In genomic region chr7:66820034-66820433, GRCm38 (mm10) we compare ENCODE assay signal across 10 mouse cellular contexts. TPM values are rescaled to one million over a fixed set of nuclear protein-coding genes. Genes with fewer than 3 reads are reported as not detected.
DNase-seq lines count a peak whose midpoint lies in the region; ATAC-seq lines count a peak whose summit lies in the region.
"Had no signal": no experiment of that assay in that cellular context is flagged by ENCODE, and none has a peak within 500 bp of the region (broad histone marks: within the 10 kb centered on the region; RNA-seq: fewer than 3 reads in every experiment).

No protein-coding gene starts in this region.

- H3K9me3 ChIP-seq in hindbrain, embryonic 10.5 days = no peaks in the 10 kb centered on the region
- no peaks in the 10 kb centered on the region for H3K9me3 ChIP-seq in hindbrain, embryonic 12.5 days (replicated peaks)
- no peaks in the 10 kb centered on the region for H3K9me3 ChIP-seq in neural tube, embryonic 11.5 days (ENCODE audit: control insufficient read depth, low read length)
- H3K9me3 ChIP-seq: lung, embryonic 15.5 days had no signal

- H3K27me3 ChIP-seq in hindbrain, embryonic 10.5 days (ENCODE audit: insufficient read depth, poor library complexity, severe bottlenecking) = no peaks in the 10 kb centered on the region
- H3K27me3 ChIP-seq in hindbrain, embryonic 12.5 days = no peaks in the 10 kb centered on the region
- no peaks in the 10 kb centered on the region for H3K27me3 ChIP-seq in neural tube, embryonic 11.5 days (ENCODE audit: control insufficient read depth, insufficient read depth, low read length)
- H3K27me3 ChIP-seq: lung, embryonic 15.5 days had no signal

- H3K4me3 ChIP-seq in hindbrain, embryonic 10.5 days = no peak overlapping the region
- no peak overlapping the region for H3K4me3 ChIP-seq in hindbrain, embryonic 12.5 days
- no peak overlapping the region for H3K4me3 ChIP-seq in neural tube, embryonic 11.5 days (ENCODE audit: low read depth, low read length)
- H3K4me3 ChIP-seq: erythroblast, embryonic 14.5 days; lung, embryonic 15.5 days had no signal

- H3K27ac ChIP-seq in hindbrain, embryonic 10.5 days = no peak overlapping the region
- no peak overlapping the region for H3K27ac ChIP-seq in hindbrain, embryonic 12.5 days
- H3K27ac ChIP-seq in neural tube, embryonic 11.5 days (ENCODE audit: low read depth, low read length) = no peak overlapping the region
- H3K27ac ChIP-seq: lung, embryonic 15.5 days had no signal

- no peaks in the 10 kb centered on the region for H3K36me3 ChIP-seq in hindbrain, embryonic 10.5 days
- H3K36me3 ChIP-seq in hindbrain, embryonic 12.5 days = no peaks in the 10 kb centered on the region
- H3K36me3 ChIP-seq in neural tube, embryonic 11.5 days (ENCODE audit: control insufficient read depth, insufficient read depth, low read length) = no peaks in the 10 kb centered on the region
- H3K36me3 ChIP-seq: lung, embryonic 15.5 days had no signal

- WGBS in hindbrain, embryonic 10.5 days = 26% methylated on average over 6 of the region's 6 CpGs
- WGBS in hindbrain, embryonic 12.5 days = 24% methylated on average over 6 of the region's 6 CpGs
- WGBS in neural tube, embryonic 11.5 days = 31% methylated on average over 6 of the region's 6 CpGs

- no peak for ATAC-seq in hindbrain, embryonic 12.5 days (ENCODE audit: low FRiP score)
- ATAC-seq in common myeloid progenitor, adult 5-6 weeks (replicated peaks; ENCODE audit: low read depth, poor library complexity, severe bottlenecking) = peak; percentile 84
- ATAC-seq in neural tube, embryonic 11.5 days (ENCODE audit: insufficient read depth, low FRiP score, low TSS enrichment) = no peak
- no peak for ATAC-seq in activated CD4-positive, CD25-positive, alpha-beta regulatory T cell, adult 4 months

- no peak overlapping the region for H3K9ac ChIP-seq in hindbrain, embryonic 12.5 days
- H3K9ac ChIP-seq in neural tube, embryonic 11.5 days (ENCODE audit: low read length) = no peak overlapping the region
- H3K9ac ChIP-seq: lung, embryonic 15.5 days had no signal

- no peaks in the 10 kb centered on the region for H3K4me1 ChIP-seq in hindbrain, embryonic 10.5 days (replicated peaks)
- H3K4me1 ChIP-seq in hindbrain, embryonic 12.5 days = no peaks in the 10 kb centered on the region
- no peaks in the 10 kb centered on the region for H3K4me1 ChIP-seq in neural tube, embryonic 11.5 days (ENCODE audit: control insufficient read depth, insufficient read depth, low read length)

- no peak overlapping the region for H3K4me2 ChIP-seq in hindbrain, embryonic 12.5 days (replicated peaks)
- no peak overlapping the region for H3K4me2 ChIP-seq in neural tube, embryonic 11.5 days (ENCODE audit: low read depth)
- H3K4me2 ChIP-seq: lung, embryonic 15.5 days had no signal

- DNase-seq in hindbrain, embryonic 10.5 days (ENCODE audit: low spot score) = peak; percentile 58
- DNase-seq in urinary bladder, postnatal 25 days (ENCODE audit: low spot score) = peak; percentile 35
- no peak for DNase-seq in urinary bladder, postnatal 10 days (ENCODE audit: low spot score)
- DNase-seq in kidney, postnatal 10 days = peak; percentile 74
- DNase-seq in neural tube, embryonic 11.5 days (ENCODE audit: low spot score) = peak; percentile 51

RNA-seq across cellular contexts. Expression of gene Adamts17, which starts 19.5 kb away (rescaled TPM):
- polyA plus RNA-seq in hindbrain, embryonic 10.5 days (2016; fragmentation: Nextera tagmentation; extraction: Ambion mirVana) = 1.8 and 2.0 TPM in 2 replicates
- 6.6 and 7.6 TPM in 2 replicates for polyA plus RNA-seq in hindbrain, embryonic 12.5 days (2016; fragmentation: Nextera tagmentation; extraction: Ambion mirVana)
- 1.2 and 1.9 TPM in 2 replicates for total RNA-seq in common myeloid progenitor, adult 5-6 weeks (2017)
- 1.8 TPM in 2 replicates for polyA plus RNA-seq in neural tube, embryonic 11.5 days (2014; fragmentation: Nextera tagmentation; extraction: Ambion mirVana)
- under 1 TPM; 0.14 to 0.21 TPM for polyA plus RNA-seq in activated CD4-positive, CD25-positive, alpha-beta regulatory T cell, adult 4 months (2017; shearing (Covaris generic))
- polyA plus RNA-seq: erythroblast, embryonic 14.5 days had no signal
